Mouse (Mus musculus): ENCODE measurements around the gene Tpst1. TPM values are rescaled to one million over a fixed set of nuclear protein-coding genes. Genes with fewer than 3 reads are reported as not detected.

Tpst1 gene
- total RNA-seq, 2 experiments from 2014 or later, result 3.7 to 5.4 TPM

DNA sequence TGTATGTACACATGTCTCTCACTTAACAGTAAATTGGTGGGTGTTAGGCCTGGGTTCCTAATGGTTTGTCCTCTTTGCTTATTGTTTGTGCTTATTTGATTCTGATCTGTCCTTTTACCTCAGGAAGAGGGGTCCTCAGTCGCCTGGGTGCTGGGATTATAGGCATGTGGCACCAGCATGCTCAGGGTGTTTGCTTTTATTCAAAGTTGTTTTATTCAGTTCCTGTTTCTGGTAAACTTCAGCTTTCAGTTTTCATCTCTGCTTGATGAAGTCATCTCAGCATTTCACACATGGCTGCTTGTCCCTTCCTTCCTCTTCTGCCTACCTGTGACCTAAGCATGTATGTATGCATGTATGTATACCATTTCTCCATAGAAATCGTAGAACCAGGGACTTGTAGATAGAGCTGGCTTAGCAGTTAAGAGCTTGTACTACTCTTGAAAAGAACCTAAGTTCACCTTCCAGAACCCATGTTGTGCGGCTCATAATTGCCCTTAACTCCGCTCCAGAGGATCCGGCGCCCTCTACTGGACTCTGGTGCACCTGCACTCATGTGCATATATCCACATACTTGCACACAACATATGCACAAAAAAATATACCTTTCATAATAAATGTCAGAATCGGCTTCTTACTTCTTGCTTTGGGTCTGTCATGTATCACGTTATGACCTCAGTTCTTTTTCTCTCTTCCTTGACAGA, 8.2 kb downstream of the Tpst1 start:
- peak; percentile 45 for TF ChIP-seq CTCF (IDR thresholded peaks at IDR 0.05)
- no peak overlapping the region for H3K4me3 ChIP-seq
- no peak for DNase-seq
- no peak overlapping the region for H3K27ac ChIP-seq
- intact Hi-C loops (cut with DNase I), result no loop called here

- intact Hi-C loops (cut with DNase I), result no loop called here
- H3K27ac ChIP-seq, result no peak overlapping the region
- TF ChIP-seq CTCF (IDR thresholded peaks at IDR 0.05), result no peak
Measured at GRCm38 (mm10) chr5:130082431-130082830, 9.3 kb downstream of the Tpst1 start.

DNA sequence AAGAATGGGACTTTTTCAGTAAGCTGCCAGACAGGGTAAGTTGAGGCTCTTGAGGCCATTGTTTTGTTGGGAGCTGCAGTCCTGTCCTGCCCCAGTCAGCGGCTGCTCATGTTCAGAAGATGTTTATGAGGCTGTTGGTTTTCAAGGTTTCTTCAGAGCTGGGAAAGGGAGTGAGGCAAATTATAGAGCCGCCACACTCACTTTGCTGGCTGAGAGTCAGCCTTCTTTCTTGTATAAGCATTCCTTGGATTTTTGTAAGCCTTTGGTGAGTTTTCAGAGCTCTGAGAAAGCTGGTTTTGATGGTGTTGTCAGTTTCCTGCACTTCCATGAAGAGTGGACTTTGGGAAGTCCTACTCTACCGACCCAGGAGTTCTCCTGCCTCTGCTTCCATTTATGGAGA, 11.1 kb downstream of the Tpst1 start:
- DNase-seq, result no peak
- intact Hi-C loops (cut with DNase I), result no loop called here
- Histone ChIP-seq H3K4me3 (no peak overlapping the region), H3K27ac (peak overlapping the region; percentile 16)
- TF ChIP-seq CTCF (IDR thresholded peaks at IDR 0.05), result no peak

More at GRCm38 (mm10) chr5:130082431-130082830, 9.3 kb downstream of the Tpst1 start:
- H3K4me3 ChIP-seq, result no peak overlapping the region
- no peak for DNase-seq

DNA sequence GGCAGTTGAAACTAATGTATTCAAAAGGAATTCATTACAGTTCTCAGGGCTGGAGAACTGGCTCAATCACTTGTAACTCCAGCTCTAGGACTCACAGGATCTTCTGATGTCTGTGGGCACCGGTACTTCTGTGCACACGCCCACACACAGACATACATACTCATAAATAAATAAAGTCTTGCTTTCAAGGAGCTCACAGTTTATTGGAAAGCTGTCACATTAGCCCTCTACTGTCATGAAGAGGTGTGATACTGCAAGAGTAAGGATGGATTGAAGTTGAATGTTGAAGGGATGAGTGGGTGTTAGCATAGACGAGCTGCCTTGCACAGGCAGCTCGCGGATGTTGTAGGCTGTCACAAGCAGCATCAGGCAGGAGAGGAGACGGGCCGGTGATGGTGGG, 14.9 kb downstream of the Tpst1 start:
- intact Hi-C loops (cut with DNase I), result no loop called here
- TF ChIP-seq CTCF (IDR thresholded peaks at IDR 0.05), result no peak
- Histone ChIP-seq H3K4me3 (no peak overlapping the region), H3K27ac (no peak overlapping the region)
- DNase-seq, result no peak

GRCm38 (mm10) chr5:130088612-130089011, 15.5 kb downstream of the Tpst1 start:
- no peak overlapping the region for H3K4me3 ChIP-seq
- peak overlapping the region; percentile 29; the same call in 1 of the 2 replicates for H3K27ac ChIP-seq
- no peak for TF ChIP-seq CTCF (IDR thresholded peaks at IDR 0.05)
- intact Hi-C loops (cut with DNase I), result no loop called here
- DNase-seq, result no peak

- peak overlapping the region; percentile 29 for H3K27ac ChIP-seq
- no peak for TF ChIP-seq CTCF (IDR thresholded peaks at IDR 0.05)
- no peak overlapping the region for H3K4me3 ChIP-seq
- no peak for DNase-seq
- intact Hi-C loops (cut with DNase I), result no loop called here
Measured at GRCm38 (mm10) chr5:130089177-130089576, 16.1 kb downstream of the Tpst1 start.

GRCm38 (mm10) chr5:130089626-130090393, 16.7 kb downstream of the Tpst1 start:
- TF ChIP-seq CTCF (IDR thresholded peaks at IDR 0.05), result no peak
- DNase-seq, result no peak
- H3K27ac ChIP-seq, result peak overlapping the region; percentile 29
- intact Hi-C loops (cut with DNase I), result no loop called here
- H3K4me3 ChIP-seq, result no peak overlapping the region

DNA sequence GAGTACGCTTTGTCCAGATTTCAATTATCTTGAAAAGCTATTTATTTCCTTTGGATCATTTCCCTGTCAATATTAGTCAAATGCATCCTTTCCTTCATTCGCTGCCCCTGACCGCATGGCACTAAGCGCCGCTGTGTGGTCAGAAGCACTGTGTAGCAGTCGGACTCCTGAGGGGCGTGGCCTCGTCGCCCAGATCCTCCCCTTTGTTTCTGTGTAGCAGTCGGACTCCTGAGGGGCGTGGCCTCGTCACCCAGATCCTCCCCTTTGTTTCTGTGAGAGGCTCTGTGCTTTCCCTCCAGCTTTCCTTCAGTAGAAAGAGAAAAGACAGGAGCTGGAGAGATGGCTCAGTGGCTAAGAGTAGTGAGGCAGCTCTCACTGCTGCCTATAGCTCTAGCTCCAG, 23.6 kb downstream of the Tpst1 start:
- DNase-seq, result no peak
- Histone ChIP-seq H3K4me3 (no peak overlapping the region), H3K27ac (no peak overlapping the region)
- TF ChIP-seq CTCF (IDR thresholded peaks at IDR 0.05), result no peak
- intact Hi-C loops (cut with DNase I), result no loop called here

DNA sequence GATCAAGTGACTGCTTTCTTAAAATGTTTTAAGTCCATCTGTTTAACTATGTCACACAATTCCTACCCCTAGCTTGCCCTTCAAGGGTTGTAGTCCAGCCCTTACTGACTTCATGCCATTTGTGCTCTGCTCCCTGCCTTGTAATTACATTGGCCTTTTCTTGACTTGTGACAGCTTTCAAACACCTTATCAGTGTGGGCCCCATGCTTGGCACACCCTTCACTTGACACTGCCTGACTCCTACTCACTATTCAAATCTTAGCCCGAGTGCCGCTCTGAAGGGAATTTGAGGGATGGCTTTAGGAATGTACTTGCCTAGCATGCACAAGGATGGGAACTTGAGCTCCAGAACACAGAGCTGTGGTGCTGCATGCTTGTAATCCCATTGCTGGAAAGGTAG, 24.7 kb downstream of the Tpst1 start:
- no peak for TF ChIP-seq CTCF (IDR thresholded peaks at IDR 0.05)
- no peak for DNase-seq
- intact Hi-C loops (cut with DNase I), result no loop called here
- Histone ChIP-seq H3K27ac (no peak overlapping the region), H3K4me3 (no peak overlapping the region)

GRCm38 (mm10) chr5:130101724-130102123, 28.6 kb downstream of the Tpst1 start:
- no peak for TF ChIP-seq CTCF (IDR thresholded peaks at IDR 0.05)
- intact Hi-C loops (cut with DNase I), result no loop called here
- H3K4me3 ChIP-seq, result no peak overlapping the region
- no peak for DNase-seq
- no peak overlapping the region for H3K27ac ChIP-seq

- no peak for DNase-seq
- H3K4me3 ChIP-seq, result no peak overlapping the region
- no peak overlapping the region for H3K27ac ChIP-seq
- no peak for TF ChIP-seq CTCF (IDR thresholded peaks at IDR 0.05)
- intact Hi-C loops (cut with DNase I), result no loop called here
Measured at GRCm38 (mm10) chr5:130109348-130109747, 36.2 kb downstream of the Tpst1 start.

DNA sequence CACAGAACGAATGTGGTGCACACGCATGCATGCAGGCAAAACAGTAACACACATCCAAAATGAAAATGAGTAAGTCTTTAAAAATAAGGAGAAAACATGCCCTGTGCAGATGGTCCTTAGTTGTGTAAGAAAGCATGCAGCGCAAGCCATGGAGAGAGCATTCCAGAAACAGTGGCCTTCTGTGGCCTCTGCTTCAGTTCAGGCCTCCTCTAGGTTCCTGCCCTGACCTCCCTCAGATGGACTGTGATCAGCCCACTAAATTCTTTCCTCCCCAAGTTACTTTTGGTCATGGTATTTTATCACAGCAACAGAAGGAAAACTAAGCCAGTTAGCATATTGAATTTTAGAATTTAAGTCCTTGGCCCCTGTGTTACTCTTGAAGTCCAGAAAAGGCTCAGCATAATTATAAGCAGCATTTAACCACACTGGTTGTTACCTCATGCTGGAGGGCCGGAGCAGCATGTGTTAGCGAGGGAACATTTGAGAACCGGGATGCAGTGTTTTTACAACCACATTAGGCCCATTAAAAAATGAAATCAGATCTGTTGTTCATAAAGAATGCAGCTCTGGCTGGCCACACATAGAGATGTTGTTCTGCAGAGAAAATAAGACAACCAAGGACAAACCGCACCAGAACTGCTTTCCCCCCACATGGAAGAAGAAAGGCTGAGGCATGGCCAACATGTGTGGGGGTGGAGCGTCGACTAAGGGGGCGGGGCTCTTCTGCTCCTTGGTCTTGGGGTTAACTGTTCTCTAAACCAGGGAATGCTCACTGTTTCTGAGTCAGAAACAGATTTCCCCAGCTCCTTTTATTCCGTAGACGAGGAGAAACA, 37.7 kb downstream of the Tpst1 start:
- intact Hi-C loops (cut with DNase I), result no loop called here
- DNase-seq, result no peak
- TF ChIP-seq CTCF (IDR thresholded peaks at IDR 0.05), result no peak
- Histone ChIP-seq H3K4me3 (no peak overlapping the region), H3K27ac (peak overlapping the region; percentile 61)

GRCm38 (mm10) chr5:130112653-130113052, 39.5 kb downstream of the Tpst1 start:
- intact Hi-C loops (cut with DNase I), result no loop called here
- no peak overlapping the region for H3K27ac ChIP-seq
- DNase-seq, result no peak
- H3K4me3 ChIP-seq, result no peak overlapping the region
- TF ChIP-seq CTCF (IDR thresholded peaks at IDR 0.05), result no peak
